Mouse (Mus musculus) regulatory T cell (primary cell): ENCODE measurements around the gene Adamts8.

Source experiments
- in situ Hi-C: fragments of 300-600 bp; cut with MboI, MseI; formaldehyde crosslinking; loops from one replicate; pipeline ENCODE4 v1.15.1; 2025; ENCODE audit warnings: high pct_unique_total_duplicates

Gene Adamts8

DNA sequence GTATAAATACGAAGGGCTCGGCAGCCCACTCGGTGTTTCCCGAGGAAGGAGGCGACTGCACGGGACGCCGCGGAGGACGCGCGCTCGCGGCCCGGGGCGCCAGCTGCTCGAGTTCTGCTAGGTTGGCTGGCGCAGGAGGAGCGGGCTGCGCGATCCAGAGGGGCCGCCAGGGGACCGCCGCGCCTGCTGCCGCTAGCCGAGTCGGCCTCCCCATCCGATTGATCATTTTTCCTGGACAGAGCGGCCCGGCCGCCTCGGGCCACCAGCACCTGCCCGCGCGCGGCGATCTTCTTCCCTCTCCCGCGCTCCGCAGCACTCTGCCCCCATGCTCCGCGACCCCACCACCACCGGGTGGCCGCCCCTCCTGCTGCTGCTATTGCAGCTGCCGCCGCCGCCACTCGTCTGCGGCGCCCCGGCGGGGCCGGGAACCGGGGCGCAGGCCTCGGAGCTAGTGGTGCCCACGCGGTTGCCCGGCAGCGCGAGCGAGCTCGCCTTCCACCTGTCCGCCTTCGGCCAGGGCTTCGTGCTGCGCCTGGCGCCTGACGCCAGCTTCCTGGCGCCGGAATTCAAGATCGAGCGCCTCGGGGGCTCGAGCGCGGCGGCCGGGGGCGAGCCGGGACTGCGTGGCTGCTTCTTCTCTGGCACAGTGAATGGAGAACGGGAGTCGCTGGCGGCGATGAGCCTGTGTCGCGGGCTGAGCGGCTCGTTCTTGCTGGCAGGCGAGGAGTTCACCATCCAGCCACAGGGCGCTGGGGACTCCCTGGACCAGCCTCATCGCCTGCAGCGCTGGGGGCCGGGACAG is at the start of gene Adamts8:
Gene Adamts8 (plus strand): TSS at position 51 of the 802 bp plus-strand sequence.
- in situ Hi-C loops: loop anchor here (5.0 kb wide), 1 partner anchor 460 kb away; no protein-coding TSS in a partner anchor

DNA sequence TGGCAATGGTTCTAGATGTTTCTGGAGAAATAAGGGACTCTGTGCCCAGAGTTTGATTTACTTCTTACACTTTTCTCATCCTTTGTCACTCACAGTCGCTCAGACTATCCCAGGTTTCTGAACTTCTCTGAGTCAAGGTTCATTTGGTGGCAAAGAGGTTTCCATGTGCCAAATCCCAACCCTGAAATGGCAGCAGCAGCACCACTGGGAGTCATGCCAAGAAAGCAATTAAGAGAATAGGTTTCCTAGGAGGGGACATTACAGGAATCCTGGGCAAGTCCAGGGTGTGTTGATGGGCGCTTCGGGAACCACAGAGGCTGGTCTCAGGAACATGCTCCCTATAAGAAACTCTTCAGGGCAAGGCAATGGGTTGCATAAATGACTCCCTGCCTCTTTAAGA is 46.7 kb upstream of the Adamts8 start:
- in situ Hi-C loops: no loop called here

DNA sequence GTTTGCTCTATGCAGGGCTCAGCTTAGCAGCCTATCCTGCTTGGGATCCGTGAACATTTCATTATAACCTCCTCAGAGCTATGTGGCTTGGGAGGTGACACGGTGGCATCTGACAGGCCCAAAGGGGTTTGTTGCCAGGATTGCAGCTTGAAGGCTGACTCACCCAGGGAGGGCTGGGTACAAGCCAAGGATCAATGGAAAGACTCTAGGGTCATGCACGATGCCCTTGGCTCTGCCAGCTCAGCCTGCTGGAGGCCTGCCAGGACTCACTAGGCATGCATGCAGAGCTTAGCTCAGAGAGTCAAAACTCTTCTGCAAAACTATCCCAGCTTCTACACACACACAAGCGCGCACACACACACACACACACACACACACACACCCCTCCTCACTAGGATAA is 45.6 kb upstream of the Adamts8 start:
- in situ Hi-C loops: no loop called here

DNA sequence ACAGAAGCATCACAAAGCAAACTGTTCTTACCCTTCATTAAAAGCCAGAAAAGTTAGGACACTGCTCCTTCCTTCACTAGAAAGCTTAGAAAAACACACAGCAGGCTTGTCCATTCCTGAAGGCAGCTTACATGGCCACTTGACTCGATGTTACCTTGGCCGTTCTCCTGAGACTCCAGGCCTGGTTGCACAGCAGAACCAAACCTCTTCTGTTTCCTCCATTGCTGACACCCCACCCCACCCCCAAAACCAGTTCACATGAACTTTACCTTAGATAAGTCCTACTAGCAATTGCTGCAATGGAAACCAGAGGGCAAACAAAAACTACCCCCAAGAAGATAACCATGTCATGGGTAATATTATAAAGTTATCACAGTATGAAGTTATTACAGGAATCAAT is 45.2 kb upstream of the Adamts8 start:
- in situ Hi-C loops: no loop called here

DNA sequence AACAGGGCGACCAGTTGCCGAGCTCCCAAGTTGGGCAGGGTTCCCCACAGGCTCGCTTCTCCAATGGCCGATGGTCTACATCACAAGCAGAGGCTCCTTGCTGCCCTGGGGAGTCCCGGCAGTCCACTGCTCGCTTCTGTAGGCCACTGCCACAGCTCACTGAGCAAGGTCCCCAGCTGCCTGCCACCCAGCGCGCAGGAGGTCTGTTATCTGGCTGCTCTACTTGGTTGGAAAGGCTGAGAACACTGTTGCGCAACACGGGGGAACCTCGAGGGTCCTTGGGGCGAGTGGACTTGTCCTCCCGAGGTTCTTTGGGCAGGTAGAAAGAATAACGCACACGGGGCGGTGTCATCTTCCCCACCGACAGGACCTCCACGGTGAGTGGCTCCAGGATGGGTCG is 40.2 kb upstream of the Adamts8 start:
- in situ Hi-C loops: no loop called here

DNA sequence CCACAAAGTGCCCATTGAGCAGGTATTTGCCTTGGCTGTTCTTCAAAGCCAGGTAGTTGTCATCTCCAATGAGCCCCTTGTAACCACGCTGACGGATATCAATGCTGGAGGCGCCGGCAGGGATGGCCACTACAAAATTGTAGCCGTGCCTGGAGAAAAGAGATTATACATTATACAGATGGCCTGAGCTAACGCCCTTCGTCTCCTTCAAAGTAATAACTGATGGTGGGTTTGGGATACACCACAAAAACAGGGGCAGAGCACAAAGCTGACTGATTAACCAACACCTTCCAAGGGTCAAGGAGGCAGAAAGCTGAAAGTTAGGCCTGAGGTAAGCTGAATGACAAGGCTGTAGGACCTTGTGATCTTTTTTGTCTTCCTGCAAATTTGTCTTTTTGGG is 39.7 kb upstream of the Adamts8 start:
- in situ Hi-C loops: no loop called here

DNA sequence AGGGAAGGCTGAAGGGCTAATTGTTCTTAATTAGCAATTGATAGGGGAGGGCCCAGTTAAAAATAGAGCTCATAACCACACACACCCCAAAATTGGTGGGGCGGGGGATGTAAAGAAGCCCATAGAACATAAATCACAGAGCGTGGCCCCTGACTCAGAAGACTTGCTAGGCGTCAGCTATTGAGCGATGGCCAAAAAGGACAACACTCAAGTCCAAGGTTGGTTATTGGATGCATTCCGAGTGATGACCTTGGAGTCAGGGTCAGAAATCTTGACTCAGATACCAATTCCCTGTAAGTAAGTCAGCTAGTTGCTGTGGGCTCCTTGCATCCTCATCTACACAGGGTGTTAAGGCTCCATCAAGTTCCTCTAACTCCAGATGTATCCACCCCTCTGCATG is 39.1 kb upstream of the Adamts8 start:
- in situ Hi-C loops: no loop called here

DNA sequence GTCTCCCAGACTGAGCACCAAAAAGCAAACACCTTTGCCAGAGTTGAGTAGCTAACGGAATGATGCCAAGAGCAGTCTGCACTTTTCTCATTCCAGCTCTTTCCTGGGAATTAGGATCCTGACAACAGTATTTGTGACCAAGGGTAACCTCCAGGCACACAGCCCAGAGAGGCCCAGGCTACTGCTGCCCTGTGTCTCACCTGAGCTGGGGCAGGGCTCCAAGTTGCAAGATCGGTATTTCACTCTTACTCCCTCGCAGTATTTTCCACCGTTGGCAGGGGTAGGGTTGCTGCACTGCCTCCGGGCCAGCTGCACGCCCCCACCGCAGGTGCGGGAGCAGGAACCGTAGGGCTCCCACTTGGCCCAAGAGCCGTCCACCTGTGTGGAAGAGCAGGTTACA is 36.5 kb upstream of the Adamts8 start:
- in situ Hi-C loops: no loop called here

DNA sequence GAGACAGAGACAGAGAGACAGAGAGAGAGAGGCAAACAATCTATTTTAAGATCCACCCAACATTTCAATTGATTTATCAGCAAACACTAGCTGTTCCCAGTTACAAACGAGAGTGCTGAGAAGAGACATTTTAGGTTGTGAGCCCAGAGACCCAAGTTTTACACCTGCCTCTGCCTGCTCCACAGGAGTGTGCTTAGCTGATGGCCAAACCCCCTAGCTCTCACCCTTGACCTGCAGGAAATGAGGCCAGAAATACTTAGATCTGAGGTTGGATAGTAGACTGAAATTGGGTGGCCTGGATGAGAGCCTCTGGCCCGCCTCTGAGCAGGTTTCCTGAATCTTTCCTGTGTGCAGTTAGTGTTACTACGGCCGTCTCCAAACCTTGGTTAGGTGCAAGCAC is 35.9 kb upstream of the Adamts8 start:
- in situ Hi-C loops: no loop called here

DNA sequence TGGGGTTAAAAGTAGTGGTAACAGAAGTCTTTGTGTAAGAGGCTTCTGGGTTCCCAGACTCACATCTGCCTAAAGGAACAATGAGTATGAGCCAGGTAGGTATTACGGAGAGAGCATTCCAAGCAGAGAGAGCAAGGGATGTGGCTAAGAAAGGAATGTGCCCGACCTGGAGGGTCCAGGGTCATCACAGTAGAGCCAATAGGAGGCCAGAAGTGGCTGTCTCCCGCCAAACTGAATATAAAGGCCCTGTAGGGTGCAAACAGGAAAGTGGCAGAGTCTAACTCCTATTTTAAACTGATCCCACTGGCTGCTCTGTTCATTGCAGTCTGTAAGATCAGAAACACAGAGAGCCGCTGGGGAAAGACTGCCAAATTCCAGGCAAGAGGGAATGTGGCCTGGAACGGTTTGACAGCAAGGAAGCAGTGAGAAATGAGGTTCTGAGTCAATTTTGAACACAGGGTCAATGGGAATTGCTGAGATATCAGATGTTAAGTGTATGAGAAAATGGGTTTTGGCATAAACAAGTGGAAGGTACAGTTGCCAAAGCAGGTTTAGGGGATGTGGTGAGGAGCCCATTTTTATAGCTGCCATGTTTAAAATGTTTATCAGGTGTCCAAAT is 34.6 kb upstream of the Adamts8 start:
- in situ Hi-C loops: no loop called here

DNA sequence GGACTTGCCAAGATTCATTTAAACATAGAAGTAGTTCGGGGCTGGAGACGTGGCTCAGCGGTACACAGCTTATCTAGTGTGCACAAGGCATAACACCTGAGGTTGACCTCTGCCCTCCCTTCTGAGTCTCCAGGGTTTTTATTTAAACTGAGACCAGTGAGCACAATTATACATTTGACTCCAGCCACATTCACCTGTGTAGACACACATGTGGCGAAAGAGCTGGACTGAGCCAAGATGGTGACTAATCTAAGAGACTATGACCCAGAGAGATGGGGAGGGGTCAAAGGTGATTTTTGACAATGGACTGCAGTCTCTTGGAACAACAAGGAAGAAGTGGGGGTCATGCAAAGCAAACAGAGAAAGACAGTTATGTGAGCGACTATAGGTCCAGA is 34.1 kb upstream of the Adamts8 start:
- in situ Hi-C loops: no loop called here

DNA sequence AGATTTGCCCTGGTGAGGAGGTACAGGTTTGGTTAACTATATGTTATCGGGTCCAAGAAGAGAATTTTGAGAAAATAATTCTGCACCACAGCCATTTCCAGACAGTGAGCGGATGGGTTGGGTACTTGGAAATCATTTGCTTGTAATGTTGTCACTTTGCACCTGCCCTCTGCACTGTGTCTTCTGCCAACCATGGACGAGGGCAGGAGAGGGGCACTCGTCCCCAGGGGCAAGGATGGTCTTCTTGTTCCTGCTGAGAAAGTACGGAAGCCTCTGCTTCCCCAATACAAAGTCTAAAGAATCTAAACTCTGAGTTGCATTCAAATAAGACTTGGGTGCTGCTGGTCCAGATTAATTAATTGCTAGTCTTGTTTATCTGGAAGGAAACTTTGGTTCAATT is 33.4 kb upstream of the Adamts8 start:
- in situ Hi-C loops: no loop called here

DNA sequence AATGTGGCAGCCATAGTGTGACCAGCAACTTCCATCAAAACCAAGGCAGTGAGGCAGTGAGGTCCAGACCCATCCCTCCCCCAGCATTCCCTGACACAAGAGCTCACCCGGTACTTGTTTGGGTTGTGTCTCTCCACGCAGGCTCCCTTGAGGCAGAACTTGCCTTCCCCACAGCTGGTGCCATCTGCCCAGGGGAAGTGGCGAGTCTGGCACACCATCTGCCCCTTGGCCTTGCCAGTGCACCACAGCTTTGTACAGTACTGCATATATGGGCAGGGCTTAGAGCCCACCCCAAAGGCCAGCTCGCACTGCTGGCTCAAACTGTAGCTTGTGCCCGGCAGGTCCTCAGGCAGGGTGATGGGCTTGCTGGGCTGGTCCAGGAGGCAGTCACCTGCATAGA is 31.9 kb upstream of the Adamts8 start:
- in situ Hi-C loops: no loop called here

DNA sequence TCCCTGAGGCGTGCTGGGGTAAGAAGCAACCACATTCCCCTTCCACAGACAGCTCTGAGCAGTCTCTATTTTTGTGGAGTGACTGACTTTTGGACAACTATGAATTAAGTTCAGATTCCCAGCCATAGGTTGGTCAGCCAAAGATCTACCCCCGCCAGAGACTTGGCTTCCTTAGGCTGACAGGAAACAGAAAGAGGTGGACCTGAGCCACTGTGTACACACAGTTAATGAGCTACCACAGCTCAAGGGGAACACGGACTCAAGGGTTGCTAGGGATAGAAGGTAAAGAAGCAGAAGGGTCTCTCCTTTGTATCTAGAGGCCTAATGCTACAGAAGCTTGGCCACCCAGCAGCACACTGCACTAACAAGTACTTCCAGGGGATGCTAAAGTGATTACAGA is 30.2 kb upstream of the Adamts8 start:
- in situ Hi-C loops: no loop called here

DNA sequence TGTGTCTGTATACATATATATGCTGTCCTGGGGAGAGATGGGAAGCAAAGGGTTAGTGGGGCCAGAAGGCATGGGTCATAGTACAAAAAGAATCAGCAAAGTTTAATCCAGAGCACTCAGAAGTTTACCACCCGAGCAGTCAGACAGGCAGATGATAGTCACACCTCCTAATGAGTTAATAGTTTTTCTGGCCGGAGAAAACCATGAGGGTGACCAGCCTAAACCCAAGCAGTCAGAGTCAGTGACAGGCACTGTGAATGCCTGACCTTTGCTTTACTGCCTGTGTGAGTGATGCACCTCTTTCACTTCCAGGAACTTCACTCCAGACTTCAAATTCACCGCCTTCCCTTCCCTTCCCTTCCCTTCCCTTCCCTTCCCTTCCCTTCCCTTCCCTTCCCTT is 28.9 kb upstream of the Adamts8 start:
- in situ Hi-C loops: no loop called here

DNA sequence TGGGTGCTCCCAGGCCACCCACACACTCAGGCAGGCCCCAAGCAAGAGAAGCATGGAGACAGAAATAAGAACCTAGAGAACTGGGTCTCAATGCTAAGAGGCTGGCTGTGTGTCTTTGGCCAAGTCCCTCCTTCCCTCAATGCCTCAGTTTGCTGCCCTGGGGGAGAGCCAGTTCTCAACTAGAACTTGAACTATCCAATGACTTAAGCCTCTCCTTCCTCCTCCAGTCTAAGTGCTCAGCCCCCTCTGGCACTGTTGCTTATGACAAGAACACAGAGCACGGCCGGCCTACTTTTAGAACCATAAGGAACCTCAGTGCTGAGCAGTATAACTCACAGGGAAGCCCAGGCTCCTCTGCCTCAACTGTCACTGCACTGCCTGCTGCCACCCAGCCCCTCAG is 28.1 kb upstream of the Adamts8 start:
- in situ Hi-C loops: no loop called here

DNA sequence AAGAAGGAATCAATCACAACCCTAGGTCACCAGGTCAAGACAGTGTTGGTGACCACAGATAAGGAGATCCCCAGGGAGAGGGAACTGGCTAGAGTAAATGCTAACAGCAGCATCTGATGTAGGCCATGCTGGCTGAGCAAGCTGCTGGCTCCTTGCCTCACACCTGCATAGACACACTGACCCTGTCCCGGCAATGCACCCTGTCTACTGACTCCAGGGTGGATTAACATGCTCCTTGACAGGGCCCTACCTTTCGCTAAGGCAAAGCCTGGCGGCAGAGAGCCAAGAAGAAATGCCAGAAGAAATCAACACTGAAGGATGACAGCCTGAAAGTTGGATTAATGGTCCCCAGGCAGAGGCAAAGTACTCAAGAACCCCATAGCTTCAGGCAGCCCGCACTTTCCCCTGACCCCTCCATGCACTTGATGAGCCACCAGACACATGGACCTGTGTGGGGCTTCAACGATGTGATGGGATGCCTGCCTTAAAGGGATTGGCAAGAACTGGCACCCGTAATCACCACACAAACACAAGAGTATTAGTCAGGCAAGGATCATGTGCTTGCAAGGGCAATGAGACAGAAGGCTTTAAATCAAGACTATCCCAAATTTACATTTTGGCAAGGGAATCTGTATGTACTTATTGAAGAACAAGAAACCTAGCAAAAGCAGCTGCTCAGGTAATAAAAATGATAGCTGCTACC is 25.9 kb upstream of the Adamts8 start:
- in situ Hi-C loops: no loop called here

DNA sequence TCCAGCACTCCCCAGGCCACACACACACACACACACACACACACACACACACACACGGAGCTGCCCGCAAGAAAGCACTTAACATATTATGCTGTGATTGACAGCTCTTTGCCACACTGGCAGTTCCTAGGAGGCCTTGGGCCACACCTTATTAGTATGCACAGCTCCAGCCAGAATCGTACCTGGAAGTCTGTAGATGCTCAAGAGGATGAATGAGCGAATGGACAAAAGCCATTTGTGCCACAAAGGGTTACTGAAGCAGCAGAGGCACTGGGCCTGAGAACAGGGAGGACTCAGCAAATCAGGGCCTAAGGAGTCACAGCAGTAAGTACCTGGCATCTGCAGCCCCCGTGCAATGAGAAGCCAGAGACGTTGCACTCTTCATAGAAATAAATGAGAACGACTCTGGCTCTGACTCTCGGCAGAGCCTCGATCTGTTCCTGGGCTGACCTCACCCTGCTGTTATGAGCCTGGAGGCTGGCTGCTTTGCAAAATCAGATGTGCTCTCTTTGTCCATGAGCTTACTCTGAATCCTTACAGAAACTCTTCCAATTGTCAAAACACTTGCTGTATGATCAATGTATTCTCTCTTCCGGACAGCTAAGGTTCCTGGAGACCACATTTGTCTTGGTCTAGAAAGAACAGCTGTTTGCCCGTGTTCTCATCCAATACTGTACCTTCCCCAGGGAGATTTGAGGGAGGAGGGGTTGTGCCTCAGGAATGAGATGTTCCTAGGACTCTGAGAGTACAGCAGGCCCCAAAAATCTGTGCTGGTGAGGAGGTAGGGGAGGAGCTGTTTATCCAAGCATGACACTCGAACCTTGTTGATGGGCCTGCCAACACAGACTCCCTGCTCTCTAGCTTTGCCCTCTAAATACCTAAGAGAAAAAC is 23.7 kb upstream of the Adamts8 start:
- in situ Hi-C loops: no loop called here

DNA sequence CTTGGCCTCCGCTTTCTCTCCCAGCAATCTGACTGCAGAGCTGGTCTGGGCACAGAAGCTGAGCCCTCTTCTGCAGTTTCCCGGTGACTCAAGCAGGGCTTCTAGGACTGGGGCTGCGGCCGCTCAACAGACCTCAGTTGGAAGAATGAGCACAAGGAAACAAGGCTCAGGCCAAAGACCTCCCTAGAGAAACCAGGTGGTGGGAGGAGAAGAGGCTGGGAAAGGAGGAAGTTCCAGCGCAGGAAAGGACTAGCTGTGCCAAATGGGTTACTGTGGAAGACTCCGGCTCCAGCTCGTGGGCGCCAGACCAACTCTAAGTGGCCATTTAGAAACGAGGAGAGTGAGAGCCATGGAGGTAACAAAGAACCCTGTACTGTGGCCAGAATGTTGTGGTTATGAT is 22.7 kb upstream of the Adamts8 start:
- in situ Hi-C loops: no loop called here

DNA sequence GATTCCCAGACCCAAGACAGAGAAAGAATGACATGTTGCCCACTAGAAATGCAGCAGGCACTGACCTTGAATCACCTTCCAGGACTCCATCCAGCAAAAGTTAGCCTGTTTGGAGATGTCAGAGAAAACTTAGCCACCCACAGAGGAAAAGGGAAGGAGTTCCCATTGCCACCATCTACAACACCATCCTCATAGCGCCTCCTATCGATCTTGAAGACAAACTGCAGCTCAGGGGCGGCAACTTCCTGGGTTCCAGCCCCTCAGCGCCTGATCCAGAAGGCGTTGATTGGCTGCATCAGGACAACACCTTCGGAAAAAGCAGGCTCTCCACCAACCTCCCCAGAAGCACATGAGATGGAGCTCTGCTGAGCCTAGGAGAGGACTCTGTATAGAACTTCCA is 21.6 kb upstream of the Adamts8 start:
- in situ Hi-C loops: no loop called here

DNA sequence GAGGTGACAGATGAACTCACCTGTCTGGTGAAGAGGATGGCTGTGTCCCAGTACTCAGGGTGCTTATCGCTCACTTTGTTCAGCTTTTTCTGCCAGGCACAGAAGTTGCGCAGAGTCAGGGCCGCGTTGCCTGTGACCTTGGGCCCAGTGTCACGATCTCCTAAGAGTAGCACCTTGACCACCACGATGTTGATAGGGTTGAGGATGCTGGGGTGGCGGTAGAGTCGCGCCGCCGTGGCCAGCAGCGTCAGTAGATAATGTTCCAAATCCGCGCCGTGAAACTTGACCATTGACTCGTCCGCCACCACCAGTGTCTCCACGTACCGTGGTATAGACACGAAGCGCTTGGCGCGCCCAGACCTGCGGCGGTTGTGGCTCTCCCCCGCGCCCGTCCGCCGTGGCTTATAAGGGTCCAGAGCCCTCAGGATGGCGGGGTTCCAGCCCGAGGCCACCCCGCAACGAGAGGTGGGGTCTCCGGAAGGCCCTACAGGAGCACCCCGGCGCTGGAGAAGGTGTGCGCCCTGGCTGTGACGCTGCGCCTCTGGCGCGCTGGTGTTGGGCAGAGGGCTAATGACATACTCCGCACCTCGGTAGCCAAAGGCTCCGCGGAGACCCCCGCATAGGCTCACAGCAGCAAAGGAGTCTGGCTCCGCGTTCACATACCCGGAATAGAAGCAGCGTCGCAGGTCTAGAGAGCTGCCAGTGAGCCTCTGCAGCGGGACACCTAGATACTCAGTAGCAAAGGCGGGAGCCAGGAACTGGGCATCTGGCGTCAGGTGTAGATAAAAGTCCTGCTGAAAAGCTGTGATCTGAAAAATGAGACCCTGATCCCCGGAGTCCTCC is 20.9 kb upstream of the Adamts8 start:
- in situ Hi-C loops: no loop called here
